Mouse (Mus musculus) CH12.LX (cell line): ENCODE results near the gene Zdhhc8. TPM values are rescaled to one million over a fixed set of nuclear protein-coding genes. Genes with fewer than 3 reads are reported as not detected.

ENCODE experiments used
- DNase-seq: peaks from one replicate; pipeline ENCODE4 v3.0.0-alpha.2; 2013; ENCODE audit errors: extremely low read depth
- H3K27ac ChIP-seq: 2 replicates; pipeline ENCODE4 v1.5.1; 2012; ENCODE audit warnings: low read depth, mild to moderate bottlenecking, control low read depth, moderate library complexity; ENCODE audit not compliant: insufficient read depth
- H3K27me3 ChIP-seq: replicated peaks from 2 replicates; pipeline ENCODE3; 2012; ENCODE audit warnings: inconsistent platforms
- H3K36me3 ChIP-seq, 2 experiments: replicated peaks in 1 of 2; 2 replicates each; pipeline versions ENCODE3 to v1.6.1; 2012; ENCODE audit warnings: inconsistent platforms in 1 of 2, low read length in 1 of 2, mild to moderate bottlenecking in 1 of 2, mixed read lengths in 1 of 2, moderate library complexity in 1 of 2; ENCODE audit not compliant: control insufficient read depth in 1 of 2, insufficient read depth in 1 of 2
- H3K4me1 ChIP-seq, 2 experiments: 2 replicates each; pipeline ENCODE4 v1.6.1; 2012; ENCODE audit warnings: inconsistent platforms in 1 of 2, moderate library complexity in 1 of 2; ENCODE audit not compliant: insufficient read depth in 2 of 2, control insufficient read depth in 1 of 2
- H3K4me2 ChIP-seq: 2 replicates; pipeline ENCODE4 v1.6.1; 2012; ENCODE audit warnings: low read depth, mild to moderate bottlenecking, control low read depth; ENCODE audit not compliant: poor library complexity, insufficient read depth, severe bottlenecking
- H3K4me3 ChIP-seq, 3 experiments: fragments of 150-350 bp in 1 of 3; sonication (generic) in 1 of 3; replicated peaks in 1 of 3; 2 replicates each; pipeline versions ENCODE3 to v1.5.1; 2011 to 2012; ENCODE audit warnings: low read depth in 2 of 3, low read length in 2 of 3, mild to moderate bottlenecking in 2 of 3, moderate library complexity in 2 of 3, control low read depth in 1 of 3, improper control_type of control experiment in 1 of 3, inconsistent platforms in 1 of 3, mixed read lengths in 1 of 3; ENCODE audit not compliant: poor library complexity in 1 of 3
- H3K79me2 ChIP-seq: replicated peaks from 2 replicates; pipeline ENCODE4 v1.6.1; 2012; ENCODE audit warnings: mild to moderate bottlenecking, moderate library complexity; ENCODE audit not compliant: control insufficient read depth, poor library complexity, insufficient read depth, severe bottlenecking; ENCODE audit errors: extremely low read depth
- H3K9ac ChIP-seq: 2 replicates; pipeline ENCODE4 v1.6.1; 2012; ENCODE audit warnings: low read depth, mild to moderate bottlenecking, control low read depth, moderate library complexity; ENCODE audit not compliant: insufficient read depth
- H3K9me3 ChIP-seq: replicated peaks from 2 replicates; pipeline ENCODE3; 2012; ENCODE audit warnings: low read length, inconsistent platforms, mixed read lengths
- BHLHE40 ChIP-seq: IDR thresholded peaks from 2 replicates; pipeline ENCODE4 v1.6.1; 2011; ENCODE audit warnings: mild to moderate bottlenecking, low read depth, low read length, improper control_type of control experiment
- CHD2 ChIP-seq: IDR thresholded peaks from 2 replicates; pipeline ENCODE4 v1.6.1; 2011; ENCODE audit warnings: low read length, improper control_type of control experiment
- CTCF ChIP-seq, 2 experiments: IDR thresholded peaks in 1 of 2; conservative IDR thresholded peaks in 1 of 2; 2 replicates each; pipeline ENCODE4 v1.5.1; 2011 to 2012; ENCODE audit warnings: low read depth in 2 of 2, low read length in 2 of 2, improper control_type of control experiment in 1 of 2, inconsistent platforms in 1 of 2, mild to moderate bottlenecking in 1 of 2, moderate library complexity in 1 of 2
- E2F4 ChIP-seq: IDR thresholded peaks from 2 replicates; pipeline ENCODE4 v1.6.1; 2011; ENCODE audit warnings: low read depth, low read length, improper control_type of control experiment; ENCODE audit not compliant: insufficient replicate concordance
- ELF1 ChIP-seq: IDR thresholded peaks from 2 replicates; pipeline ENCODE4 v1.6.1; 2014; ENCODE audit warnings: low read depth, mild to moderate bottlenecking, inconsistent platforms, low read length, improper control_type of control experiment
- EP300 ChIP-seq: IDR thresholded peaks from 2 replicates; pipeline ENCODE4 v1.6.1; 2011; ENCODE audit warnings: low read length, improper control_type of control experiment
- ETS1 ChIP-seq: conservative IDR thresholded peaks from 2 replicates; pipeline ENCODE4 v1.6.1; 2012; ENCODE audit warnings: low read depth, mild to moderate bottlenecking, inconsistent platforms, low read length, improper control_type of control experiment, moderate library complexity
- GABPA ChIP-seq: IDR thresholded peaks from 2 replicates; pipeline ENCODE4 v1.6.1; 2012; ENCODE audit warnings: low read depth, low read length, improper control_type of control experiment, inconsistent platforms; ENCODE audit not compliant: insufficient replicate concordance
- HCFC1 ChIP-seq: IDR thresholded peaks from 2 replicates; pipeline ENCODE4 v1.6.1; 2012; ENCODE audit warnings: low read depth, mild to moderate bottlenecking, inconsistent platforms, low read length, improper control_type of control experiment
- JUN ChIP-seq: IDR thresholded peaks from 2 replicates; pipeline ENCODE4 v1.6.1; 2011; ENCODE audit warnings: low read depth, mild to moderate bottlenecking, low read length, improper control_type of control experiment, moderate library complexity; ENCODE audit not compliant: insufficient read depth
- KAT2A ChIP-seq: IDR thresholded peaks from 2 replicates; pipeline ENCODE4 v1.6.1; 2012; ENCODE audit warnings: low read length, improper control_type of control experiment, inconsistent platforms; ENCODE audit not compliant: insufficient replicate concordance
- MAX ChIP-seq: IDR thresholded peaks from 2 replicates; pipeline ENCODE4 v1.6.1; 2011; ENCODE audit warnings: low read length, improper control_type of control experiment
- MEF2A ChIP-seq: IDR thresholded peaks from 2 replicates; pipeline ENCODE4 v1.6.1; 2014; ENCODE audit warnings: low read depth, mild to moderate bottlenecking, inconsistent platforms, low read length, improper control_type of control experiment, borderline replicate concordance
- MYC ChIP-seq: IDR thresholded peaks from 2 replicates; pipeline ENCODE4 v1.6.1; 2011; ENCODE audit warnings: low read depth, mild to moderate bottlenecking, improper control_type of control experiment, low read length
- NELFE ChIP-seq: IDR thresholded peaks from 2 replicates; pipeline ENCODE4 v1.6.1; 2011; ENCODE audit warnings: low read depth, low read length, improper control_type of control experiment
- POLR2AphosphoS2 ChIP-seq: IDR thresholded peaks from 2 replicates; pipeline ENCODE4 v1.6.1; 2011; ENCODE audit warnings: low read depth, low read length, improper control_type of control experiment
- RAD21 ChIP-seq: IDR thresholded peaks from 2 replicates; pipeline ENCODE4 v1.6.1; 2011; ENCODE audit warnings: low read depth, mild to moderate bottlenecking, low read length, improper control_type of control experiment, moderate library complexity
- RCOR1 ChIP-seq: conservative IDR thresholded peaks from 2 replicates; pipeline ENCODE4 v1.6.1; 2012; ENCODE audit warnings: low read depth, mild to moderate bottlenecking, inconsistent platforms, low read length, improper control_type of control experiment
- SIN3A ChIP-seq: IDR thresholded peaks from 2 replicates; pipeline ENCODE4 v1.6.1; 2012; ENCODE audit warnings: low read length, improper control_type of control experiment, inconsistent platforms
- SMC3 ChIP-seq: IDR thresholded peaks from 2 replicates; pipeline ENCODE4 v1.6.1; 2011; ENCODE audit warnings: low read depth, low read length, improper control_type of control experiment
- TBP ChIP-seq: conservative IDR thresholded peaks from 2 replicates; pipeline ENCODE4 v1.6.1; 2011; ENCODE audit warnings: low read depth, low read length, improper control_type of control experiment
- TCF12 ChIP-seq: IDR thresholded peaks from 2 replicates; pipeline ENCODE4 v1.6.1; 2014; ENCODE audit warnings: low read depth, mild to moderate bottlenecking, inconsistent platforms, low read length, improper control_type of control experiment
- UBTF ChIP-seq: IDR thresholded peaks from 2 replicates; pipeline ENCODE4 v1.6.1; 2012; ENCODE audit warnings: low read depth, mild to moderate bottlenecking, inconsistent platforms, low read length, improper control_type of control experiment, moderate library complexity
- USF1 ChIP-seq: IDR thresholded peaks from 2 replicates; pipeline ENCODE4 v1.6.1; 2014; ENCODE audit warnings: low read depth, mild to moderate bottlenecking, inconsistent platforms, low read length, improper control_type of control experiment
- USF2 ChIP-seq: conservative IDR thresholded peaks from 2 replicates; pipeline ENCODE4 v1.6.1; 2011; ENCODE audit warnings: low read depth, low read length, improper control_type of control experiment
- ZC3H11A ChIP-seq: IDR thresholded peaks from 2 replicates; pipeline ENCODE4 v1.6.1; 2012; ENCODE audit warnings: low read depth, mild to moderate bottlenecking, inconsistent platforms, low read length, improper control_type of control experiment
- ZKSCAN1 ChIP-seq: IDR thresholded peaks from 2 replicates; pipeline ENCODE4 v1.6.1; 2012; ENCODE audit warnings: low read depth, inconsistent platforms, low read length, improper control_type of control experiment, borderline replicate concordance
- ZNF384 ChIP-seq: IDR thresholded peaks from 2 replicates; pipeline ENCODE4 v1.6.1; 2012; ENCODE audit warnings: low read depth, low read length, improper control_type of control experiment, inconsistent platforms
- dilution Hi-C: fragments of 300-500 bp; cut with MboI; formaldehyde crosslinking; loops from 2 replicates; pipeline ENCODE4 v1.14.3; 2020; ENCODE audit warnings: low sequenced_read_pairs; ENCODE audit not compliant: extremely low pct_unique_long_range_greater_than_20kb, extremely low pct_ligation_motif_present
- in situ Hi-C: fragments of 300-500 bp; cut with MboI; formaldehyde crosslinking; loops from 3 replicates; pipeline ENCODE4 v1.14.3; 2019; ENCODE audit warnings: low sequenced_read_pairs, low pct_ligation_motif_present, low pct_unique_long_range_greater_than_20kb, mixed read lengths
- polyA plus RNA-seq: library from polyadenylated mRNA; unstranded; fragments of >175 nt; gene quantifications from 2 replicates; pipeline ENCODE4 v1.2.1, GENCODE M21; 2012; ENCODE audit warnings: low read depth; ENCODE audit not compliant: insufficient read length
- total RNA-seq, 2 experiments: library from RNA; depleted of rRNA; stranded (reverse); fragments of 300-350 nt in 1 of 2; fragments of >200 nt in 1 of 2; gene quantifications; 2 replicates each; pipeline ENCODE4 v1.2.3; 2012 to 2014

Zdhhc8 gene
- total and polyA plus RNA-seq, 3 experiments = 3.2 to 15.2 (median 10.3) TPM

- no peaks in the 10 kb centered on the region for H3K79me2 ChIP-seq
- no peak overlapping the region for H3K4me2 ChIP-seq
- H3K27me3 ChIP-seq = peaks cover 15% of the 10 kb centered on the region
- no peaks in the 10 kb centered on the region for H3K36me3 ChIP-seq
- no peak overlapping the region for H3K27ac ChIP-seq
- H3K9ac ChIP-seq = no peak overlapping the region
- in situ Hi-C loops (loop anchor here (5.0 kb wide), 2 partner anchors 36 to 91 kb away; no protein-coding TSS in a partner anchor), dilution Hi-C loops (no loop called here)
- H3K4me3 ChIP-seq = no peak overlapping the region
- no peaks in the 10 kb centered on the region for H3K9me3 ChIP-seq
- DNase-seq = no peak
- no peak for TF ChIP-seq SMC3
- no peak for TF ChIP-seq GABPA
- TF ChIP-seq JUN = no peak
- no peak for TF ChIP-seq CTCF (conservative IDR thresholded peaks at IDR 0.05 in 1 of 2, IDR thresholded peaks at IDR 0.05 in 1 of 2; ENCODE audit: low read depth in 2 of 2, low read length in 2 of 2)
- TF ChIP-seq MAX = no peak
- no peak for TF ChIP-seq ZNF384
- TF ChIP-seq UBTF = no peak
- no peak for TF ChIP-seq SIN3A
- no peak for TF ChIP-seq ZKSCAN1
- TF ChIP-seq POLR2AphosphoS2 = no peak
- TF ChIP-seq KAT2A = no peak
- no peak for TF ChIP-seq USF2
- TF ChIP-seq EP300 = no peak
- no peak for TF ChIP-seq TBP
- no peak for TF ChIP-seq HCFC1
- TF ChIP-seq ELF1 = no peak
- TF ChIP-seq BHLHE40 = no peak
- TF ChIP-seq USF1 = no peak
- no peak for TF ChIP-seq CHD2
- no peak for TF ChIP-seq MEF2A
- peaks cover 19 to 44% of the 10 kb centered on the region in 2 experiments for H3K4me1 ChIP-seq
These were observed 21.2 kb downstream of the Zdhhc8 start for GRCm38 (mm10) chr16:18213689-18214088.

GRCm38 (mm10) chr16:18211417-18212171 is 23.3 kb downstream of the Zdhhc8 start:
- no peak overlapping the region for H3K27ac ChIP-seq
- H3K79me2 ChIP-seq = no peaks in the 10 kb centered on the region
- no peak overlapping the region for H3K4me2 ChIP-seq
- dilution Hi-C loops (no loop called here), in situ Hi-C loops (loop anchor here (5.0 kb wide), 2 partner anchors 34 to 89 kb away; no protein-coding TSS in a partner anchor)
- peak; percentile 78 for DNase-seq
- H3K4me1 ChIP-seq = peaks cover 8 to 27% of the 10 kb centered on the region in 2 experiments; a peak in 3 of 4 replicates
- no peak overlapping the region for H3K4me3 ChIP-seq
- H3K36me3 ChIP-seq = no peaks in the 10 kb centered on the region
- peaks cover 35% of the 10 kb centered on the region for H3K27me3 ChIP-seq
- no peak overlapping the region for H3K9ac ChIP-seq
- no peaks in the 10 kb centered on the region for H3K9me3 ChIP-seq
- TF ChIP-seq CHD2 (no peak), RAD21 (peak; percentile 100), TCF12 (peak; percentile 61; the same call in 1 of the 2 replicates), NELFE (peak; percentile 71; the same call in 1 of the 2 replicates), USF1 (no peak), ZKSCAN1 (no peak), KAT2A (no peak), ZC3H11A (peak; percentile 66), MEF2A (peak; percentile 47; the same call in 1 of the 2 replicates), ETS1 (no peak), ELF1 (peak; percentile 34; the same call in 1 of the 2 replicates), MYC (peak; percentile 62; the same call in 1 of the 2 replicates), TBP (no peak), POLR2AphosphoS2 (0 out of 2 replicates have a peak, but pooled peaks have one; percentile 43), GABPA (no peak), RCOR1 (0 out of 2 replicates have a peak, but pooled peaks have one; percentile 56), EP300 (no peak), CTCF (conservative IDR thresholded peaks at IDR 0.05 in 1 of 2, IDR thresholded peaks at IDR 0.05 in 1 of 2; ENCODE audit: low read depth in 2 of 2, low read length in 2 of 2) (peak; percentile 99), SMC3 (peak; percentile 95), E2F4 (no peak)
